19 mouse cellular contexts compared by ENCODE assay signal in genomic region chrX:139920572-139920971, GRCm38 (mm10). TPM values are rescaled to one million over a fixed set of nuclear protein-coding genes. Genes with fewer than 3 reads are reported as not detected.
DNase-seq lines count a peak whose midpoint lies in the region; ATAC-seq and TF ChIP-seq lines count a peak whose summit lies in the region.
"Had no signal": no experiment of that assay in that cellular context is flagged by ENCODE, and none has a peak within 500 bp of the region (broad histone marks: within the 10 kb centered on the region; RNA-seq: fewer than 3 reads in every experiment).

No protein-coding gene starts in this region.

- peak; percentile 71 for ATAC-seq in Patski
- no peak for ATAC-seq in inflammation-experienced regulatory T-cells, adult 6 months
- ATAC-seq: forebrain, embryonic 14.5 days; forebrain, embryonic 16.5 days had no signal

- TF ChIP-seq CTCF in Patski (IDR thresholded peaks at IDR 0.05), result no peak

- in situ Hi-C loops in Patski (cut with MboI; ENCODE audit: low pct_unique_long_range_greater_than_20kb), result no loop called here

- DNase-seq in right cerebral cortex, adult 18-20 months, result peak; percentile 4
- DNase-seq in right cerebral cortex, postnatal 36 days (ENCODE audit: low spot score in 2 of 2), result no peak
- peak; percentile 52 for DNase-seq in 3T3-L1 (ENCODE audit: low read depth, low spot score)
- no peak for DNase-seq in Patski (ENCODE audit: low read depth, low spot score)
- peak; percentile 52 for DNase-seq in brain, adult 2 months (ENCODE audit: low read depth, low spot score)
- DNase-seq in cerebellum, postnatal 14 days, result no peak
- no peak for DNase-seq in retina, postnatal 1 day
- DNase-seq: adrenal gland, postnatal 10 days; adrenal gland, postnatal 25 days; cerebellum, adult 11-12 months; cerebellum, adult 2 months; cerebellum, adult 9-10 months; cerebellum, postnatal 10 days; cerebellum, postnatal 36 days; embryo, embryonic 11 days had no signal

- POLR2A ChIA-PET in Patski (lab: Charles Lee), result no interaction called here

- H3K27me3 ChIP-seq in Patski, result peaks cover 14% of the 10 kb centered on the region
- H3K27me3 ChIP-seq: embryonic facial prominence, embryonic 15.5 days had no signal

- CTCF ChIA-PET in Patski (lab: Charles Lee), result no interaction called here

RNA-seq across cellular contexts. Expression of gene Morc4, which starts 49.1 kb away (rescaled TPM):
- 18.6 TPM for polyA plus RNA-seq in Patski (2021)
- polyA plus RNA-seq in inflammation-experienced regulatory T-cells, adult 6 months (2017; shearing (Covaris generic)), result not detected

Comparison
In these comparisons a context has a peak if more than half of its experiments do, and no peak if none do; other contexts are left out.
1. DNase-seq: peak in right cerebral cortex, adult 18-20 months (single experiment), 3T3-L1 (single experiment) and brain, adult 2 months (single experiment); none in right cerebral cortex, postnatal 36 days (0 of 2), Patski (single experiment), cerebellum, postnatal 14 days (0 of 2) and retina, postnatal 1 day (single experiment).
2. RNA of gene Morc4, which starts 49.1 kb away (polyA plus RNA-seq): 18.6 TPM in Patski (single experiment); not detected in inflammation-experienced regulatory T-cells, adult 6 months; every median in the first group is over 10 times any median in the second.